Mouse (Mus musculus) heart, embryonic 12.5 days (tissue): ENCODE measurements at regions not wholly inside any gene's neighbourhood (a gene's known extent, or its start where the extent isn't known, plus 50 kb on each side); places are given as distances from the start of the nearest gene placed in this dataset.
A peak's percentile ranks its signal among the peaks of the same experiment; 100 is the strongest.

ENCODE experiments used
- ATAC-seq: fragments of 200-750 bp; cut with Nextera tagmentation; 2 replicates; pipeline ENCODE4 v1.8.0; 2017; ENCODE audit warnings: moderate TSS enrichment, moderate library complexity; ENCODE audit not compliant: insufficient number of reproducible peaks, low FRiP score
- H3K27ac ChIP-seq: fragments of 300-500 bp; sonication (generic); 2 replicates; pipeline ENCODE4 v1.5.1; 2016; ENCODE audit warnings: mild to moderate bottlenecking, moderate library complexity; ENCODE audit not compliant: poor library complexity, severe bottlenecking
- H3K27me3 ChIP-seq: fragments of 300-500 bp; sonication (generic); replicated peaks from 2 replicates; pipeline ENCODE4 v1.6.1; 2016; ENCODE audit warnings: mild to moderate bottlenecking, moderate library complexity
- H3K36me3 ChIP-seq: fragments of 300-500 bp; sonication (generic); 2 replicates; pipeline ENCODE4 v1.6.1; 2016; ENCODE audit warnings: mild to moderate bottlenecking, moderate library complexity
- H3K4me1 ChIP-seq: fragments of 300-500 bp; sonication (generic); replicated peaks from 2 replicates; pipeline ENCODE4 v1.6.1; 2016; ENCODE audit warnings: mild to moderate bottlenecking
- H3K4me2 ChIP-seq: fragments of 300-500 bp; sonication (generic); 2 replicates; pipeline ENCODE4 v1.6.1; 2016; ENCODE audit warnings: mild to moderate bottlenecking, moderate library complexity
- H3K4me3 ChIP-seq: fragments of 300-500 bp; sonication (generic); 2 replicates; pipeline ENCODE4 v1.5.1; 2016; ENCODE audit warnings: mild to moderate bottlenecking
- H3K9ac ChIP-seq: fragments of 300-500 bp; sonication (generic); 2 replicates; pipeline ENCODE4 v1.6.1; 2016; ENCODE audit warnings: mild to moderate bottlenecking, moderate library complexity
- H3K9me3 ChIP-seq: fragments of 300-500 bp; sonication (generic); replicated peaks from 2 replicates; pipeline ENCODE4 v1.6.1; 2016; ENCODE audit warnings: mild to moderate bottlenecking, moderate library complexity
- WGBS: fragments of 180-500 bp; shearing (Covaris S2); methylation state at CpG from one replicate; pipeline ENCODE4 v1.1.7; 2016; 5-methylcytosine and 5-hydroxymethylcytosine counted together

- Histone ChIP-seq H3K4me3 (no peak overlapping the region), H3K9ac (no peak overlapping the region), H3K27ac (no peak overlapping the region), H3K4me2 (no peak overlapping the region), H3K27me3 (no peaks in the 10 kb centered on the region), H3K36me3 (peaks cover 16% of the 10 kb centered on the region), H3K9me3 (peaks cover 5% of the 10 kb centered on the region; the same call in 1 of the 2 replicates), H3K4me1 (no peaks in the 10 kb centered on the region)
- ATAC-seq, result no peak
- 72% methylated on average over 5 of the region's 5 CpGs for WGBS
Observed at GRCm38 (mm10) chr17:22795213-22795612, 71.7 kb downstream of the Zfp945 start.

GRCm38 (mm10) chr17:22784481-22784880 lies 82.5 kb downstream of the Zfp945 start:
- peaks cover 6% of the 10 kb centered on the region for H3K9me3 ChIP-seq
- no peak overlapping the region for H3K4me2 ChIP-seq
- no peak overlapping the region for H3K9ac ChIP-seq
- no peaks in the 10 kb centered on the region for H3K27me3 ChIP-seq
- H3K4me3 ChIP-seq, result no peak overlapping the region
- peaks cover 13% of the 10 kb centered on the region for H3K36me3 ChIP-seq
- no peak for ATAC-seq
- WGBS, result 90% methylated on average over 2 of the region's 2 CpGs
- no peak overlapping the region for H3K27ac ChIP-seq
- H3K4me1 ChIP-seq, result no peaks in the 10 kb centered on the region

- no peak overlapping the region for H3K9ac ChIP-seq
- H3K27me3 ChIP-seq, result no peaks in the 10 kb centered on the region
- H3K4me3 ChIP-seq, result no peak overlapping the region
- H3K9me3 ChIP-seq, result no peaks in the 10 kb centered on the region
- H3K36me3 ChIP-seq, result no peaks in the 10 kb centered on the region
- H3K4me2 ChIP-seq, result no peak overlapping the region
- no peaks in the 10 kb centered on the region for H3K4me1 ChIP-seq
- no peak for ATAC-seq
- WGBS, result 60% methylated on average over 7 of the region's 7 CpGs
- no peak overlapping the region for H3K27ac ChIP-seq
Observed at GRCm38 (mm10) chr17:22745736-22746135, 121.2 kb downstream of the Zfp945 start.

GRCm38 (mm10) chr17:22739581-22740178 lies 127.3 kb downstream of the Zfp945 start:
- Histone ChIP-seq H3K27ac (peak overlapping the region; percentile 88), H3K4me3 (peak overlapping the region; percentile 81), H3K27me3 (no peaks in the 10 kb centered on the region), H3K4me1 (0 out of 2 replicates have a peak, but pooled peaks cover 5% of the 10 kb centered on the region), H3K36me3 (peaks cover 15% of the 10 kb centered on the region), H3K4me2 (peak overlapping the region; percentile 69), H3K9me3 (peaks cover 7% of the 10 kb centered on the region; the same call in 1 of the 2 replicates), H3K9ac (peak overlapping the region; percentile 83)
- peak; percentile 84 for ATAC-seq
- 0% methylated on average over 24 of the region's 25 CpGs for WGBS

- H3K27ac ChIP-seq, result peak overlapping the region; percentile 88
- H3K36me3 ChIP-seq, result peaks cover 17% of the 10 kb centered on the region
- H3K9ac ChIP-seq, result peak overlapping the region; percentile 83
- WGBS, result 14% methylated on average over 12 of the region's 12 CpGs
- H3K9me3 ChIP-seq, result peaks cover 9% of the 10 kb centered on the region
- H3K4me3 ChIP-seq, result peak overlapping the region; percentile 81
- H3K4me2 ChIP-seq, result peak overlapping the region; percentile 69
- ATAC-seq, result no peak
- H3K4me1 ChIP-seq, result 0 out of 2 replicates have a peak, but pooled peaks cover 5% of the 10 kb centered on the region
- no peaks in the 10 kb centered on the region for H3K27me3 ChIP-seq
Observed at GRCm38 (mm10) chr17:22739173-22739572, 127.8 kb downstream of the Zfp945 start.

GRCm38 (mm10) chr17:22736360-22736759 lies 130.6 kb downstream of the Zfp945 start:
- H3K36me3 ChIP-seq, result peaks cover 23% of the 10 kb centered on the region
- H3K4me2 ChIP-seq, result no peak overlapping the region
- H3K9me3 ChIP-seq, result peaks cover 15% of the 10 kb centered on the region
- no peak for ATAC-seq
- no peak overlapping the region for H3K27ac ChIP-seq
- 0 out of 2 replicates have a peak, but pooled peaks cover 5% of the 10 kb centered on the region for H3K4me1 ChIP-seq
- no peak overlapping the region for H3K4me3 ChIP-seq
- whole genome bisulfite sequencing, result 93% methylated on average over 4 of the region's 4 CpGs
- H3K27me3 ChIP-seq, result no peaks in the 10 kb centered on the region
- H3K9ac ChIP-seq, result no peak overlapping the region
